Mouse (Mus musculus): ENCODE measurements at regions not wholly inside any gene's neighbourhood (a gene's known extent, or its start where the extent isn't known, plus 50 kb on each side); places are given as distances from the start of the nearest gene placed in this dataset.

GRCm38 (mm10) chr1:189099121-189099520 is 91.5 kb upstream of the Kctd3 start:
- no peak for ATAC-seq (ENCODE audit: insufficient number of reproducible peaks, low FRiP score, low TSS enrichment)

GRCm38 (mm10) chr1:189092819-189093218 is 85.2 kb upstream of the Kctd3 start:
- peak; percentile 82 for ATAC-seq (ENCODE audit: insufficient number of reproducible peaks, low FRiP score, low TSS enrichment)

- ATAC-seq (ENCODE audit: insufficient number of reproducible peaks, low FRiP score, low TSS enrichment), result no peak
These were observed 77.6 kb upstream of the Kctd3 start for GRCm38 (mm10) chr1:189085245-189085644.

- no peak for ATAC-seq (ENCODE audit: insufficient number of reproducible peaks, low FRiP score, low TSS enrichment)
These were observed 73.6 kb upstream of the Kctd3 start for GRCm38 (mm10) chr1:189081267-189081666.

- peak; percentile 43 for ATAC-seq (ENCODE audit: insufficient number of reproducible peaks, low FRiP score, low TSS enrichment)
These were observed 73.2 kb upstream of the Kctd3 start for GRCm38 (mm10) chr1:189080797-189081196.

- peak; percentile 27; the same call in 1 of the 2 replicates for ATAC-seq (ENCODE audit: insufficient number of reproducible peaks, low FRiP score, low TSS enrichment)
These were observed 72.1 kb upstream of the Kctd3 start for GRCm38 (mm10) chr1:189079451-189080410.

- ATAC-seq (ENCODE audit: insufficient number of reproducible peaks, low FRiP score, low TSS enrichment), result no peak
These were observed 70.2 kb upstream of the Kctd3 start for GRCm38 (mm10) chr1:189077861-189078260.

GRCm38 (mm10) chr1:189076276-189076675 is 68.6 kb upstream of the Kctd3 start:
- no peak for ATAC-seq (ENCODE audit: insufficient number of reproducible peaks, low FRiP score, low TSS enrichment)

- no peak for ATAC-seq (ENCODE audit: insufficient number of reproducible peaks, low FRiP score, low TSS enrichment)
These were observed 68.0 kb upstream of the Kctd3 start for GRCm38 (mm10) chr1:189075671-189076070.

- no peak for ATAC-seq (ENCODE audit: insufficient number of reproducible peaks, low FRiP score, low TSS enrichment)
These were observed 64.9 kb upstream of the Kctd3 start for GRCm38 (mm10) chr1:189072516-189072915.

GRCm38 (mm10) chr1:189068204-189068603 is 60.6 kb upstream of the Kctd3 start:
- no peak for ATAC-seq (ENCODE audit: insufficient number of reproducible peaks, low FRiP score, low TSS enrichment)

- no peak for ATAC-seq (ENCODE audit: insufficient number of reproducible peaks, low FRiP score, low TSS enrichment)
These were observed 59.7 kb upstream of the Kctd3 start for GRCm38 (mm10) chr1:189067204-189067960.

- no peak for ATAC-seq (ENCODE audit: insufficient number of reproducible peaks, low FRiP score, low TSS enrichment)
These were observed 59.0 kb upstream of the Kctd3 start for GRCm38 (mm10) chr1:189066446-189067151.

GRCm38 (mm10) chr1:189065152-189065910 is 57.7 kb upstream of the Kctd3 start:
- ATAC-seq (ENCODE audit: insufficient number of reproducible peaks, low FRiP score, low TSS enrichment), result peak; percentile 82

GRCm38 (mm10) chr1:189064629-189065028 is 57.0 kb upstream of the Kctd3 start:
- peak; percentile 84 for ATAC-seq (ENCODE audit: insufficient number of reproducible peaks, low FRiP score, low TSS enrichment)

- peak; percentile 70 for ATAC-seq (ENCODE audit: insufficient number of reproducible peaks, low FRiP score, low TSS enrichment)
These were observed 56.1 kb upstream of the Kctd3 start for GRCm38 (mm10) chr1:189063699-189064098.

- no peak for ATAC-seq (ENCODE audit: insufficient number of reproducible peaks, low FRiP score, low TSS enrichment)
These were observed 55.6 kb upstream of the Kctd3 start for GRCm38 (mm10) chr1:189063209-189063608.
